Mouse (Mus musculus) cortical plate, adult 2 months (tissue): Measurements from ENCODE around the gene Txndc5. TPM values are rescaled to one million over a fixed set of nuclear protein-coding genes. Genes with fewer than 3 reads are reported as not detected.

Experiments
- H3K27ac ChIP-seq: fragments of 200-500 bp; 2 replicates; pipeline ENCODE4 v1.5.1; 2012; ENCODE audit warnings: low read length, control low read depth, inconsistent platforms; ENCODE audit not compliant: insufficient read depth
- H3K4me1 ChIP-seq: fragments of 200-500 bp; 2 replicates; pipeline ENCODE4 v1.6.1; 2011; ENCODE audit warnings: low read length; ENCODE audit not compliant: control insufficient read depth, insufficient read depth
- H3K4me3 ChIP-seq: fragments of 200-500 bp; 2 replicates; pipeline ENCODE4 v1.5.1; 2011; ENCODE audit warnings: mild to moderate bottlenecking, low read length, control low read depth; ENCODE audit not compliant: insufficient read depth
- CTCF ChIP-seq: fragments of 200-500 bp; IDR thresholded peaks from 2 replicates; pipeline ENCODE4 v1.5.1; 2011; ENCODE audit warnings: mild to moderate bottlenecking, control low read depth, low read length; ENCODE audit not compliant: insufficient read depth; ENCODE audit errors: extremely low read depth
- POLR2A ChIP-seq: fragments of 200-500 bp; IDR thresholded peaks from 2 replicates; pipeline ENCODE4 v1.6.1; 2011; ENCODE audit warnings: mild to moderate bottlenecking, low read length, control low read depth; ENCODE audit not compliant: insufficient read depth; ENCODE audit errors: extremely low read depth
- polyA plus RNA-seq: library from polyadenylated mRNA; depleted of rRNA; stranded (reverse); fragments of >200 nt; gene quantifications from 2 replicates; pipeline ENCODE4 v1.2.3, GENCODE M21; 2012

The Txndc5 gene
- polyA plus RNA-seq, 1 experiment: 38.9 TPM

DNA sequence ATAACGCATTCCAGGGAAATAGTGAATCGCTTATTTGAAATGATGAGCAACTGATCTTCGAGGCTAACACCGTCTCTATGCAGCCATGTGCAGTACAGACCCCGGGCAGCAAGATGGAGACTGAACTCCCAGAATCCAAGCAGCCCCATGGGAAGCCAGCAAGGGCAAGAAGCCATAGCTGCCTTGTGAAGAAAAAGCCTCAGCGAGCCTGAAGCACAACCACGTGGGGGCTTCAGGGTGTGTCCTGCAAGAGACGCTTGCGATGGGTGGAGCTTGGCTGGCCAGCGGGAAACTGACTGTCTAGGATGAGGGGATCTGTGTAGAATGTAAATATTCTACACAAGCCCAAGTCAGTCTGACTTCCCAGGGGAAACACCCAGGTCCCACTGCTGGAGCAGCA is 16.6 kb downstream of the Txndc5 start:
- no peak overlapping the region for H3K27ac ChIP-seq
- no peak for TF ChIP-seq POLR2A
- no peak for TF ChIP-seq CTCF
- no peaks in the 10 kb centered on the region for H3K4me1 ChIP-seq
- no peak overlapping the region for H3K4me3 ChIP-seq

DNA sequence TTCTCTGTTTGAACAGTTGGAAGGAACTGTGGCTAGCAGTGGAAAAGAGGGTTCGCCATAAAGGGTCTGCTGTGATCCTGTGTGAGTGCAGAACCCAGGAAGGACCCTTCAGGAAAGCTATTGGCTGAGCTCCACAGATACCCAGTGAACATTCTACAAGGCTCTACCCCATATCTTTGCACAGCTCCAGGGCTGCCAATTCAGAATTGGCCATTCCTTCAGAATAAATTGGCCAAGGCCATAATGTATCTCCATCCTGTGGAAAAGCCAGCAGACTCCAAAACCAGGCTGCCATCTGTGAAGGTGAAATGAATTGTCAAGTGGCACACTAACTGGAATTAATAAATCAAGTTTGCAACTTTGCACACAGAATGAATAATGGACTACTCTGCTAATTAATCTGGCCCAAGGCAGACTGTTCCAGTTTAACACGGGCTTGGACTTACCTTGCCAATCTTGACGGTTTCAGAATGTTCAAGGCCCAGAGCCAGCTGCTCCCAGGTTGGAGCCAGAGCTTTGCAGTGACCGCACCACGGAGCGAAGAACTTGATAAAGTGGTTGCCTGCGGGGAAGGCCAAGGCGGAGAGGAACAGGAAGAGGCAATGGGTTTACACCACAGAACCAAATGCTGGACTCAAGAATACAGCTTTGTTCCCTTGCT is 18.8 kb downstream of the Txndc5 start:
- H3K4me1 ChIP-seq: no peaks in the 10 kb centered on the region
- no peak overlapping the region for H3K27ac ChIP-seq
- no peak overlapping the region for H3K4me3 ChIP-seq
- no peak for TF ChIP-seq CTCF
- no peak for TF ChIP-seq POLR2A

DNA sequence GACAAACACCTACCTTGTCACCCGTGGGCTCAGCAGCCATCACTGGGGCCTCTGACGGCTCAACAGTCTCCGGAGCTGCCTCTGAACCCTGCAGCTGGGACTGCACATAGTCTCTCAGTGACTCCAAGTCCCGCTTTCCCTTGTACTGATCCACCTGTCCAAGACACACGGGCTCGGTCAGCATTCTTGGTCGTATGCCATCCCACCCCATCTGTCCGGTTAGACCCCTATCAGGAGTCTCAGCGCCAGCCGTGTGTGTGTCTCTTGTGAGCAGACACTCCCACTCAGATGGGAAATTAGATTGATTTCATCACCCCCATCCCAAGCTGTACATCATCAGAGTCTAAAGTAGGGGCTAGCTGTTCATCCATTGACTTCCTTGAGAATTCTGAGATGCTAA is 21.7 kb downstream of the Txndc5 start:
- no peak for TF ChIP-seq CTCF
- no peak for TF ChIP-seq POLR2A
- no peak overlapping the region for H3K27ac ChIP-seq

DNA sequence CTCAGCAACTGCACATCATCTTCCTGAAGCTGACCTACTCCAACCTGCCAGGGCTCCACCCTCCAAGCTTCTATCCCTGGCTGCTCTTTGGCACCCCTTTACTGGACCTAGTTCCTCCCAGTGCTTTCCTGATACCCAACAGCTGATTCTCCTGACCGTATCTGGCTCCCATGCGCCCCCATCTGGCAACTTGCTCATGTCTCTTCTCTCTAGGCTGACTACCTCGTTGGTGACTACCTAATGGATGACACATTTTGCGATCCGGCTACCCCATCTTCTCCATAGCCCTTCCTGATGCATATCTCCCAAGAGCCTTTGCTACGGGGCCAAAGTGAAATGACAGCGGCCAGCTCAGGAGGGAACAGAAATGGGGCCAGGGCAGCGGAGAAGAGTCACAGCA is 22.3 kb downstream of the Txndc5 start:
- Histone ChIP-seq H3K4me1 (no peaks in the 10 kb centered on the region), H3K27ac (no peak overlapping the region), H3K4me3 (no peak overlapping the region)
- peak; percentile 28; the same call in 1 of the 2 replicates for TF ChIP-seq CTCF
- TF ChIP-seq POLR2A: no peak

More for the DNA sequence above, 21.7 kb downstream of the Txndc5 start:
- Histone ChIP-seq H3K4me1 (no peaks in the 10 kb centered on the region), H3K4me3 (no peak overlapping the region)

DNA sequence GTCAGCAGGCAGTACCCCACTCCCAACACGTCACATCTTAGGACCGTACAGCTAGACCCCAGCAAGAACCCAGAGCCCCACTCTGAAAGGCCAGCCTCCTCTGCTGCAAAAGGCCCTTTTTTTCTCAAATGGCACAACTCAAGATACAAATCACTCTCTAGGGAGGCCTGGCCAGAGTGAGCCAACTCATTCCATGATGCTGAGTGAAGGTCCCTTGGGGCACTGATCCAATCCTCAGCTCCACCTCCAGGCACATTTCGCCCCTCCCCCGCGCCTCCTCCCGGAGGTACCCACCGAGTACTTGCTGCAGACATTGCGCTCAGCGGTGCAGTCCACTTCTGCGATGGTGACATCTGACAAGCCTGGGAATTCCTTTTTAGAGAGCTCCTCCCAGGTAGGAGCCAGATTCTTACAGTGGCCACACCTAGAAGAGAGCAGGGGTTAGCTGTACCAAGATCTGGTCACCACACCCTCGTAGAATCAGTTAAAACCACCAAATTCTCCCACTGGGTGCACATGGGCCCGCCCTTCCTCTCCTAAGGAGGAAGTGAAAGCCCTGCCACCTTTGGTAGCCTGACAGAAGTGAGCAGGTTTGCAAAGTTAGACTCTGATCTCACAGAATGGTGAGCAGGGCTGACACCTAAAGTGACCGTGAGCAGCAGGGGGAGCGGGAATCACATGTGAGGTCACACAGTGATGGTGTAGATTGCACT is 25.3 kb downstream of the Txndc5 start:
- TF ChIP-seq CTCF (no peak), POLR2A (no peak)
- Histone ChIP-seq H3K4me1 (no peaks in the 10 kb centered on the region), H3K4me3 (no peak overlapping the region), H3K27ac (no peak overlapping the region)

DNA sequence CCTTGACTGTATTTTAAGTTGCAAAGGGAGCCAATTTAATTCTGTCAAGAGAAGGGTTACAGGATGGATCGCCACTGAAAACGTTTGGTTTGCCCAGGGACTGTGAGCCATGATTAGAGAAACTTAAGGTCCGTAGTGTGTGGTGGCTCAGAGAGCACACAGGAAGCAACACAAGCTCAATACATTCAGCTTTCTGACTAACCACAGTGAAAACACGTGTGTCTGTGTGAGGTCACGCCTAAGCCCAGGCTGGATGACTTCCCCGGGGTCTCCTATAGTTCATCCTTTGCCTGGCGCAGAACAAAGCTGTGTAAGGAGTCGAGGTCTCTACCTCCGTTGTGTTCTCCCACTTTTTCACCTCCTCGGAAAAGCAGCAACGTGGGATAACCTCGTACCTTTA is 27.3 kb downstream of the Txndc5 start:
- Histone ChIP-seq H3K27ac (no peak overlapping the region), H3K4me3 (no peak overlapping the region), H3K4me1 (no peaks in the 10 kb centered on the region)
- TF ChIP-seq POLR2A (no peak), CTCF (no peak)

DNA sequence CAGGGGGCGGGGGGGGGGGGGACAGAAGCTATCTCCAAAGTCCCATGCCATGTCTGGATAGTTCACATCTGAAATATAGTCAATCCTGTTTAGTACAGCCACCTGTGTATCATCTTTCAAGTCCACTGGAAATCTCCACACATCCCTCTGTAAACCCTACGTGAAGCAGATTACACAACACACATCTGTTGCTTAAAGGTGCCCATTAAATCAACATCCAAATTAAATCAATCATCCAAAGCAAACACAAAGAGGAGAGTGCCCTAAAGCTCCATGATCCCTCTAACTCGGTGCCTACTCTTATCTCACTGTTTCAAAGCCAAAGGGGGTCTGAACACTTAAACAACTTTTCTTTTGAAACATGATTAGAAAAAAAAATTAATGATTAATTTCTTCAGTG is 31.9 kb downstream of the Txndc5 start:
- TF ChIP-seq CTCF: no peak
- TF ChIP-seq POLR2A: no peak
- H3K27ac ChIP-seq: no peak overlapping the region
- no peaks in the 10 kb centered on the region for H3K4me1 ChIP-seq
- no peak overlapping the region for H3K4me3 ChIP-seq

DNA sequence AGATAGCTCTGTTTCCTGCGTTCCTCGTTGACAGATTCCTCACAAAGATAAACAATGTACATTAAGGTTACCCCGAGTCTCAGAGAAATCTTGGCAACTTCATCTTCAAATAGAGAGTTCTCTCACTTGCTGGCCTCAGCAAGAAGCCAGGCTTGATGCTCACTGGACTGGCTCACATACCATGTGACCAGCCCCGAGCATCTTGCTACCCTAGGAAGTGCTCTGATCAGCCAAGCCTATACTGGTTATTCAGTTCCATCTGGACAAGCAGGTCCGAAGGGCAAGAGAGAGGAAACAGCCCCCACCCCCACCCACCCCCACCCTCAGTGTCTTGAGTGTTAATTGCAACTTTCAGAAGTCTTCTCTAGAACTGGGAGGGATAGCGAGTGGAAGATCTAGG is 41.9 kb downstream of the Txndc5 start:
- Histone ChIP-seq H3K4me3 (no peak overlapping the region), H3K4me1 (no peaks in the 10 kb centered on the region), H3K27ac (no peak overlapping the region)
- no peak for TF ChIP-seq CTCF
- no peak for TF ChIP-seq POLR2A

DNA sequence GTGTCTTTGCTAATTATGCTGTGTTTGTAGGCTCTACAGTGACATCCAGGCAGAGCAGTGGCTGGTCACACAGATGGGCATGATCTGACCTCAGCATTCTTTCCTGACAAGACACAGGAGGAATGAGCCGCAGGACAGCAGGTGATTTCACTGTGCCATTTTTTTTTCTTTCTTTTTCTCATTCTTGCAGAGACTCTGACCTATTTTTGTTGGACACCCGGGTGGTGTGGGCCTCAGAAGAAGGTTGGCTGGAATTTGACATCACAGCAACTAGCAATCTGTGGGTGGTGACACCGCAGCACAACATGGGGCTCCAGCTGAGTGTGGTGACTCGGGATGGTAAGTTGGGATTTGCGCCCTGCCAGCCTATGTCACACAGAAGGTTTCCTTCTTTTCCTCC is 43.9 kb downstream of the Txndc5 start:
- Histone ChIP-seq H3K27ac (no peak overlapping the region), H3K4me1 (no peaks in the 10 kb centered on the region), H3K4me3 (no peak overlapping the region)
- TF ChIP-seq POLR2A (no peak), CTCF (no peak)

DNA sequence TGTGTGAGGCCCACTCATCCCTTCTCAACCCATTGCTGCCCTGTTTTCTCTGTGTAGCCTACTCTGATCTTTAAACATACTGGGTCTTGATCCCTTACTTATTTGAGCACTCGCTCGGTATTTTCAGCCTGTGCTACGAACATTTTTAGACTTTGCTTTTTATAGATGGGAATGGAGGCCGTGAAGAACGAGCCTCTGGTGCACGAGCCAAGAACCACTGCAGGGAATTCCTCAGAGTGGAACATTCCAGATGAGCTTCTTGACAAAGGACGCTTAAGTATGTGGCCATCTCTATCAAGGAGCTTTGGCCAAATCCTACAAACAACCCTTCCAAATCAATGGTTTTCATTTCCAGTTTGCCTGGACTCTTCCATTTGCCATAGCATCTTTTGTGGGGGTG is 47.6 kb downstream of the Txndc5 start:
- Histone ChIP-seq H3K4me3 (no peak overlapping the region), H3K27ac (no peak overlapping the region), H3K4me1 (no peaks in the 10 kb centered on the region)
- TF ChIP-seq POLR2A: no peak
- no peak for TF ChIP-seq CTCF

DNA sequence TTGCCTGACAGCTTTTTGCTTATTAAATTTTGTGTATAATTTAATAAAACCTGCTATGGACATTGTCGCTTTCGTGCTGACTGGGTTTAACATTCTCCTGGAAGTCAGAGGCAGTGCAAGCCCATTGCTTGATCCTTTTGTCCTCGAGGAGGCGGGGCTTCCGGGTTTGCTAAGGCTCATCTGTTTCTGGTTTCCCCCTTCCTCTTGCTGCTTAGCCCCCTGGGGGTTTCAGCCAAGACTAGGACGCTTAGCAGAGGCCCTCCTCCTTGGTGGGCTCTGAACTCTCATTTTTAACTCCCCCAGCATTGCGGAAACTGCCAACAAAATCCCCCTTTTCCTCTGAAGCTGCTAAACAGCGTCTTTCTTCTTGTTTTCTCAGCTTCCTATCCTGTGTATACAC is 51.7 kb downstream of the Txndc5 start:
- TF ChIP-seq POLR2A: no peak
- no peak for TF ChIP-seq CTCF
- H3K4me3 ChIP-seq: no peak overlapping the region
- no peak overlapping the region for H3K27ac ChIP-seq
- no peaks in the 10 kb centered on the region; the same call in 1 of the 2 replicates for H3K4me1 ChIP-seq
